Comparison of ENCODE assay signal across 9 mouse cellular contexts in the genomic region with DNA sequence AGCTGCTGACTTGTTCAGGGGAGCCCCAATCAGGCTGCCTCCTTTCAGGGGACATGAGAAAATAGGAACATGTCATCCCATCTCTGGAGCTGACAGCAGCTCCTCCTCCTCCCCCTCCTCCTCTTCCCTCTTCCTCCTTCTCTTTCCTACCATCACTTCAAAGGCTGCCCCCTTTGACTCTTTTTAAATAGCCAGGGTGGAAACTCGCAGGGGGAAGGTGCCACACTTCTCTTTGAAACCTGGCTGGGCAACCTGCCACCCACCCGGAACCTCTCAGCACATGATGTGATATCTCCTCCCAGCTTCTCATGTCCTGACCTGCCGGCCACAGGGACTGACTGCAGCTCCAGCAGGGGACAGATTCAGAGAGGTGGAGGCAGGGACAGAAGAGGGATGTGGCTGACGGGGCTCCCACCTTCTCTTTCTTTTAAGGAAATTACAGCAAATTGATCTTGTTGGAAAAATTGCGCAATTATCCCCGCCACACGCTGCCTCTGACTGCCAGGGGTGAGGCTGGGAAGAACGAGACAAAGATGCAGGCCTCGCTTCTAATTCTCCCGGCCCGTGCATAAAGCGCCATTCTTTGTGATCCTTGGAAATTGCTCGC.
A peak's percentile ranks its signal among the peaks of the same experiment; 100 is the strongest.
DNase-seq lines count a peak whose midpoint lies in the region; ATAC-seq lines count a peak whose summit lies in the region.
"Had no signal": no experiment of that assay in that cellular context is flagged by ENCODE, and none has a peak within 500 bp of the region (broad histone marks: within the 10 kb centered on the region; RNA-seq: fewer than 3 reads in every experiment).

No protein-coding gene starts in this region.

- no peaks in the 10 kb centered on the region for H3K27me3 ChIP-seq in kidney, embryonic 14.5 days (ENCODE audit: control insufficient read depth, insufficient read depth, low read length)
- no peaks in the 10 kb centered on the region for H3K27me3 ChIP-seq in embryonic facial prominence, embryonic 13.5 days
- no peaks in the 10 kb centered on the region for H3K27me3 ChIP-seq in forebrain, embryonic 16.5 days (replicated peaks; ENCODE audit: control insufficient read depth, insufficient read depth, low read length)
- no peaks in the 10 kb centered on the region for H3K27me3 ChIP-seq in neural tube, embryonic 12.5 days (replicated peaks)

- DNase-seq in kidney, postnatal 10 days = peak; percentile 17
- no peak for DNase-seq in gastrocnemius, postnatal 4 days (ENCODE audit: low spot score in 2 of 2)
- no peak for DNase-seq in yolk sac, embryonic 10.5 days (ENCODE audit: low spot score)
- DNase-seq: gastrocnemius, postnatal 36 days; lung, adult 2 months had no signal

- H3K4me2 ChIP-seq in kidney, embryonic 14.5 days (replicated peaks; ENCODE audit: low read depth, low read length) = no peak overlapping the region
- no peak overlapping the region for H3K4me2 ChIP-seq in embryonic facial prominence, embryonic 13.5 days
- peak overlapping the region; percentile 24; the same call in 1 of the 2 replicates for H3K4me2 ChIP-seq in forebrain, embryonic 16.5 days (ENCODE audit: low read length)
- peak overlapping the region; percentile 32 for H3K4me2 ChIP-seq in neural tube, embryonic 12.5 days (replicated peaks)

- H3K36me3 ChIP-seq in kidney, embryonic 14.5 days (ENCODE audit: control insufficient read depth, insufficient read depth, low read length) = no peaks in the 10 kb centered on the region
- no peaks in the 10 kb centered on the region for H3K36me3 ChIP-seq in embryonic facial prominence, embryonic 13.5 days
- H3K36me3 ChIP-seq in forebrain, embryonic 16.5 days (ENCODE audit: control insufficient read depth, insufficient read depth) = no peaks in the 10 kb centered on the region
- H3K36me3 ChIP-seq in neural tube, embryonic 12.5 days = no peaks in the 10 kb centered on the region

- H3K9me3 ChIP-seq in kidney, embryonic 14.5 days (ENCODE audit: control insufficient read depth, low read length) = no peaks in the 10 kb centered on the region
- no peaks in the 10 kb centered on the region for H3K9me3 ChIP-seq in embryonic facial prominence, embryonic 13.5 days
- H3K9me3 ChIP-seq in forebrain, embryonic 16.5 days (ENCODE audit: control insufficient read depth, low read length) = no peaks in the 10 kb centered on the region
- no peaks in the 10 kb centered on the region for H3K9me3 ChIP-seq in neural tube, embryonic 12.5 days

- no peak for ATAC-seq in kidney, embryonic 14.5 days (ENCODE audit: low FRiP score, low TSS enrichment)
- no peak for ATAC-seq in embryonic facial prominence, embryonic 13.5 days (ENCODE audit: insufficient number of reproducible peaks, insufficient read depth, low FRiP score, low TSS enrichment, low read depth)
- peak; percentile 58 for ATAC-seq in forebrain, embryonic 16.5 days
- ATAC-seq in neural tube, embryonic 12.5 days (ENCODE audit: low FRiP score, low read depth) = no peak

- no peak overlapping the region for H3K4me3 ChIP-seq in kidney, embryonic 14.5 days (ENCODE audit: low read length)
- no peak overlapping the region for H3K4me3 ChIP-seq in embryonic facial prominence, embryonic 13.5 days
- H3K4me3 ChIP-seq in forebrain, embryonic 16.5 days (replicated peaks; ENCODE audit: low read length) = peak overlapping the region; percentile 5; the same call in 1 of the 2 replicates
- H3K4me3 ChIP-seq in neural tube, embryonic 12.5 days = no peak overlapping the region

- no peak overlapping the region for H3K27ac ChIP-seq in kidney, embryonic 14.5 days (ENCODE audit: low read depth, low read length)
- no peak overlapping the region for H3K27ac ChIP-seq in embryonic facial prominence, embryonic 13.5 days
- H3K27ac ChIP-seq in forebrain, embryonic 16.5 days (ENCODE audit: low read length) = peak overlapping the region; percentile 77
- H3K27ac ChIP-seq in neural tube, embryonic 12.5 days = no peak overlapping the region

- no peak overlapping the region for H3K9ac ChIP-seq in kidney, embryonic 14.5 days (ENCODE audit: low read depth, low read length)
- H3K9ac ChIP-seq in embryonic facial prominence, embryonic 13.5 days = 0 out of 2 replicates have a peak overlapping the region, but pooled peaks have one; percentile 0
- peak overlapping the region; percentile 42; the same call in 1 of the 2 replicates for H3K9ac ChIP-seq in forebrain, embryonic 16.5 days (replicated peaks; ENCODE audit: low read depth, low read length)
- 0 out of 2 replicates have a peak overlapping the region, but pooled peaks have one; percentile 14 for H3K9ac ChIP-seq in neural tube, embryonic 12.5 days

- 0 out of 2 replicates have a peak, but pooled peaks cover 3% of the 10 kb centered on the region for H3K4me1 ChIP-seq in kidney, embryonic 14.5 days (ENCODE audit: control insufficient read depth, insufficient read depth, low read length)
- H3K4me1 ChIP-seq in embryonic facial prominence, embryonic 13.5 days = peaks cover 20% of the 10 kb centered on the region
- peaks cover 13% of the 10 kb centered on the region for H3K4me1 ChIP-seq in forebrain, embryonic 16.5 days (replicated peaks; ENCODE audit: control insufficient read depth, insufficient read depth, low read length)
- peaks cover 9% of the 10 kb centered on the region; the same call in 1 of the 2 replicates for H3K4me1 ChIP-seq in neural tube, embryonic 12.5 days

- WGBS in kidney, embryonic 14.5 days = 37% methylated on average over 13 of the region's 13 CpGs
- WGBS in embryonic facial prominence, embryonic 13.5 days = 27% methylated on average over 13 of the region's 13 CpGs
- WGBS in forebrain, embryonic 16.5 days = 3% methylated on average over 13 of the region's 13 CpGs
- 15% methylated on average over 13 of the region's 13 CpGs for WGBS in neural tube, embryonic 12.5 days

Comparison
In these comparisons a context has a peak if more than half of its experiments do, and no peak if none do; other contexts are left out.
1. H3K4me2 ChIP-seq: peak in forebrain, embryonic 16.5 days (single experiment) and neural tube, embryonic 12.5 days (single experiment); none in kidney, embryonic 14.5 days (single experiment) and embryonic facial prominence, embryonic 13.5 days (single experiment).